Mouse (Mus musculus) embryo, embryonic 11.5 days (tissue): Measurements from ENCODE around the gene Mtf2.
"Not testable (repeated sequence)": the region's sequence is repeated elsewhere in the genome, so short reads cannot be mapped to it uniquely, and the experiment has no call there.

ENCODE experiments used
- DNase-seq: peaks from one replicate; pipeline ENCODE4 v3.0.0-alpha.2; 2012; ENCODE audit warnings: low read depth, low spot score

The Mtf2 gene

GRCm38 (mm10) chr5:108065465-108066411, at the start of gene Mtf2:
Gene Mtf2 (plus strand): TSS chr5:108065674.
- DNase-seq: peak; percentile 97

GRCm38 (mm10) chr5:108017232-108017631, 48.2 kb upstream of the Mtf2 start:
- DNase-seq: no peak

GRCm38 (mm10) chr5:108019367-108019766, 46.1 kb upstream of the Mtf2 start:
- no peak for DNase-seq

GRCm38 (mm10) chr5:108021346-108021745, 44.1 kb upstream of the Mtf2 start:
- DNase-seq: no peak

- no peak for DNase-seq
These were observed 37.2 kb upstream of the Mtf2 start for GRCm38 (mm10) chr5:108028230-108028629.

GRCm38 (mm10) chr5:108028797-108029536, 36.5 kb upstream of the Mtf2 start:
- DNase-seq: not testable (repeated sequence)

GRCm38 (mm10) chr5:108029968-108030367, 35.5 kb upstream of the Mtf2 start:
- DNase-seq: peak; percentile 8

- DNase-seq: no peak
These were observed 34.2 kb upstream of the Mtf2 start for GRCm38 (mm10) chr5:108031267-108031666.

GRCm38 (mm10) chr5:108034194-108034593, 31.3 kb upstream of the Mtf2 start:
- DNase-seq: peak; percentile 32

GRCm38 (mm10) chr5:108035523-108035922, 30.0 kb upstream of the Mtf2 start:
- DNase-seq: no peak

- DNase-seq: no peak
These were observed 23.4 kb upstream of the Mtf2 start for GRCm38 (mm10) chr5:108042061-108042460.

GRCm38 (mm10) chr5:108043908-108044307, 21.6 kb upstream of the Mtf2 start:
- DNase-seq: no peak

GRCm38 (mm10) chr5:108049711-108050268, 15.7 kb upstream of the Mtf2 start:
- no peak for DNase-seq

GRCm38 (mm10) chr5:108051026-108051425, 14.4 kb upstream of the Mtf2 start:
- no peak for DNase-seq

GRCm38 (mm10) chr5:108051727-108052126, 13.7 kb upstream of the Mtf2 start:
- DNase-seq: not testable (repeated sequence)

GRCm38 (mm10) chr5:108052200-108052599, 13.3 kb upstream of the Mtf2 start:
- no peak for DNase-seq

GRCm38 (mm10) chr5:108053566-108053965, 11.9 kb upstream of the Mtf2 start:
- no peak for DNase-seq

- DNase-seq: no peak
These were observed 5.1 kb upstream of the Mtf2 start for GRCm38 (mm10) chr5:108060413-108060812.

- no peak for DNase-seq
These were observed 6.8 kb downstream of the Mtf2 start for GRCm38 (mm10) chr5:108072301-108072700.

GRCm38 (mm10) chr5:108076241-108076640, 10.8 kb downstream of the Mtf2 start:
- DNase-seq: no peak

- DNase-seq: no peak
These were observed 11.5 kb downstream of the Mtf2 start for GRCm38 (mm10) chr5:108076833-108077540.

- no peak for DNase-seq
These were observed 14.1 kb downstream of the Mtf2 start for GRCm38 (mm10) chr5:108079603-108080002.
